Mouse (Mus musculus): ENCODE measurements around the gene Wdr72. TPM values are rescaled to one million over a fixed set of nuclear protein-coding genes. Genes with fewer than 3 reads are reported as not detected.

Wdr72 gene
- total RNA-seq (2023), result not detected

GRCm38 (mm10) chr9:74109761-74110460 lies at the start of gene Wdr72:
Gene Wdr72 (plus strand): TSS chr9:74110356.

Other genes starting within 250 kb of the Wdr72 start
- gene Unc13c, start 141.4 kb upstream of the Wdr72 start, total RNA-seq (2023), result not detected

Data from CD4-positive naive resting alpha-beta T cell, adult 57 days (primary cell).